Mouse (Mus musculus) hindbrain, embryonic 13.5 days (tissue): ENCODE results near the gene Pfkfb2. TPM values are rescaled to one million over a fixed set of nuclear protein-coding genes. Genes with fewer than 3 reads are reported as not detected.

Source experiments
- ATAC-seq: fragments of 200-750 bp; cut with Nextera tagmentation; 2 replicates; pipeline ENCODE4 v1.8.0; 2017; ENCODE audit warnings: moderate TSS enrichment; ENCODE audit not compliant: low FRiP score
- H3K27ac ChIP-seq: fragments of 300-500 bp; sonication (generic); 2 replicates; pipeline ENCODE4 v1.5.1; 2015; ENCODE audit warnings: inconsistent platforms, mild to moderate bottlenecking, moderate library complexity
- H3K27me3 ChIP-seq: fragments of 300-500 bp; sonication (generic); 2 replicates; pipeline ENCODE4 v1.6.1; 2015; ENCODE audit warnings: mild to moderate bottlenecking, inconsistent platforms
- H3K36me3 ChIP-seq: fragments of 300-500 bp; sonication (generic); 2 replicates; pipeline ENCODE4 v1.6.1; 2015; ENCODE audit warnings: mild to moderate bottlenecking, inconsistent platforms
- H3K4me1 ChIP-seq: fragments of 300-500 bp; sonication (generic); replicated peaks from 2 replicates; pipeline ENCODE4 v1.6.1; 2015; ENCODE audit warnings: inconsistent platforms
- H3K4me2 ChIP-seq: fragments of 300-500 bp; sonication (generic); 2 replicates; pipeline ENCODE4 v1.6.1; 2015; ENCODE audit warnings: inconsistent platforms, mild to moderate bottlenecking, moderate library complexity
- H3K4me3 ChIP-seq: fragments of 300-500 bp; sonication (generic); 2 replicates; pipeline ENCODE4 v1.5.1; 2015; ENCODE audit warnings: mild to moderate bottlenecking, inconsistent platforms
- H3K9ac ChIP-seq: fragments of 300-500 bp; sonication (generic); 2 replicates; pipeline ENCODE4 v1.6.1; 2015; ENCODE audit warnings: mild to moderate bottlenecking, inconsistent platforms
- H3K9me3 ChIP-seq: fragments of 300-500 bp; sonication (generic); 2 replicates; pipeline ENCODE4 v1.6.1; 2016; ENCODE audit warnings: inconsistent platforms
- WGBS: fragments of 180-500 bp; shearing (Covaris S2); methylation state at CpG from one replicate; pipeline ENCODE4 v1.1.7; 2015; 5-methylcytosine and 5-hydroxymethylcytosine counted together
- polyA plus RNA-seq: library from polyadenylated mRNA; unstranded; fragments of >200 nt; fragmentation: Nextera tagmentation; extraction: Ambion mirVana; gene quantifications from 2 replicates; pipeline ENCODE4 v1.2.1, GENCODE M21; 2015

Pfkfb2 gene
- polyA plus RNA-seq, 1 experiment from 2014 or later, result 19.5 TPM

DNA sequence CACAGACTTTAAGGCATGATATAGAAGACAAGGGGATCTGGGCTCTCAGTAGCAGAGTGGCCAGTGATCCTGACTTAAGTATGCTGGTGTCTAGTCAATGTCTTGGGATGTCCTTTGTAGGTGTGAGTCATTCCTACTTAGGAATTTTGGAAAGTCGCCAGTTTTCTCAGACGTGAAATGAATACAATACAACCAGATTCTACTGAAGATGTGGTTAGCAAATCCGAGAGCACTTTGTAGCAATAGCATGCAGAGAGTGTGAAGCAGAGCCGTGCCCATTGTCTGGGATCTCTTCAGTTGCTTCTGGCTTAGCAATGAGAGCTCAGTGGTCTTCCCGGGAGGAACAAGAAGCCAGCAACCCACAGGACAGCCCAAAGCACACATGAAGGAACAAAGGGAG is 5.4 kb upstream of the Pfkfb2 start:
- no peak for ATAC-seq
- H3K36me3 ChIP-seq, result no peaks in the 10 kb centered on the region
- WGBS, result 66% methylated on average over 5 of the region's 5 CpGs

DNA sequence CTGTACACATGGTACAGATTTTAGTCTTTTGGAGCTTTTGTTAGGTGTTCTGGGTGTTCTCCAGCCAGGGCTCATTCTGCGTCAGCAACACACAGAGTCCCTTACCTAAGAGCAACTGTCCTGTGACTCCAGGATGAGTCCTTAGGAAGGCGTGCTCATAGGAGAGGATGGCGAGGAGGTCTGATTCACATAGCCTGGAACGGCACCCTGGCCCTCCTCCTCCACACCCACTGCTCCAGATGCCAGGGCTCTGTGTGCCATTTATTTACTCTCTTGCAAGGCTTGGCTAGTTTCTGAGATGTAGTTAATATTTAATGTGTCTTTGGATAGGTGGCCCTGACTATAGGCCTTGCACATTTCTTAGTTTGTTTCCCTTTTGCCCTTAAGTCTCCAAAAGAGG is 4.6 kb upstream of the Pfkfb2 start:
- 95% methylated on average over 4 of the region's 4 CpGs for WGBS
- peaks cover 5% of the 10 kb centered on the region; the same call in 1 of the 2 replicates for H3K4me1 ChIP-seq

More for the DNA sequence above, 5.4 kb upstream of the Pfkfb2 start:
- Histone ChIP-seq H3K27ac (no peak overlapping the region), H3K9ac (no peak overlapping the region), H3K9me3 (no peaks in the 10 kb centered on the region), H3K4me1 (peaks cover 5% of the 10 kb centered on the region; the same call in 1 of the 2 replicates), H3K4me2 (no peak overlapping the region), H3K27me3 (no peaks in the 10 kb centered on the region), H3K4me3 (no peak overlapping the region)

DNA sequence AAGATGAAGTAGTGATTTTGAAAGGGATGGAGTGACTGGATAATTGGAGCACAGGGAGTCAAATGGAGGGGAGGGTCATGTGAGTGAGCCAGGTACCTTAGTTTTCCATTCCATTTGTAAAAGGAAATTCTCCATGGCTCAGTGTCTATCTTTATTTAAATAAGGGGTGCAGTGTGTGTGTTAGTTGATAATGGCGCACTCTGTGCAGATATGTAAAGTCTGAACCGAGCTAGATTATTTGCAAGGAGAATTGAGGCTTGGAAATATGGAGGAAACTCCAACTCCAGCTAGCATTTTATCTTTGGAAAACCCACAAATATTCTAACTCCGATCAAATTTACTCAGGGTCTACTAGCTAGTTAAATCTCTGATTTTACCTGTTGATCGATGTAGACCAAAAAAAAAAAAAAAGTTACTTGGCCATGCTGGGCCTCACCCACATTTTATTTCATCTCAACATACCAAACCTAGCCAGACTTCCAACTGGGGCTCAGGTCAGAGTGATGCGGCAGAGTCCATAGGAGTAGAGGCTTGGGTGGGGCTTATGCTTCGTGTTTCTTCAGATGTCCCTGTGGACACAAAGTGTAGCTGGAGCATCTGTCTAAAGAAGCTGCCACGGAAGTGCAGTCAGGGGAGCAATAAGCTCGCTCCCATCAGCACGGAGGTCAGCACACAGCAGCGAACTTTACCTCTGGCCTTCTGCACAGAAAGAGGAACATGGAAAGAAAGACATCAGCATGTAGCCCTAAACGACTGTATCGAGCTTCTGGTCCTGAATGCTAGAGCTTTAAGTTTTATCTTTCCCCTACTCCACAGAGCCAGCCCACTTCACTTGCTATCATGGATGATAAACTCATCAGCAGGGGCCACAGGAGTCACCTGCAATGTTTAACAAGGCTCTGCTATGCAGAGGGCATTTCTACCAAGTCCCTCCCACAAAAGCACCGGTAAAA is 3.9 kb upstream of the Pfkfb2 start:
- no peak overlapping the region for H3K4me2 ChIP-seq
- H3K27me3 ChIP-seq, result no peaks in the 10 kb centered on the region
- no peaks in the 10 kb centered on the region for H3K9me3 ChIP-seq
- ATAC-seq, result no peak
- no peak overlapping the region for H3K9ac ChIP-seq
- H3K27ac ChIP-seq, result no peak overlapping the region
- H3K36me3 ChIP-seq, result no peaks in the 10 kb centered on the region
- peaks cover 5% of the 10 kb centered on the region; the same call in 1 of the 2 replicates for H3K4me1 ChIP-seq
- H3K4me3 ChIP-seq, result no peak overlapping the region
- WGBS, result 92% methylated on average over 13 of the region's 13 CpGs

More for the DNA sequence above, 4.6 kb upstream of the Pfkfb2 start:
- no peak for ATAC-seq
- H3K9me3 ChIP-seq, result no peaks in the 10 kb centered on the region
- H3K27me3 ChIP-seq, result no peaks in the 10 kb centered on the region
- no peak overlapping the region for H3K4me3 ChIP-seq
- H3K9ac ChIP-seq, result no peak overlapping the region
- no peak overlapping the region for H3K4me2 ChIP-seq
- H3K27ac ChIP-seq, result no peak overlapping the region
- H3K36me3 ChIP-seq, result no peaks in the 10 kb centered on the region

DNA sequence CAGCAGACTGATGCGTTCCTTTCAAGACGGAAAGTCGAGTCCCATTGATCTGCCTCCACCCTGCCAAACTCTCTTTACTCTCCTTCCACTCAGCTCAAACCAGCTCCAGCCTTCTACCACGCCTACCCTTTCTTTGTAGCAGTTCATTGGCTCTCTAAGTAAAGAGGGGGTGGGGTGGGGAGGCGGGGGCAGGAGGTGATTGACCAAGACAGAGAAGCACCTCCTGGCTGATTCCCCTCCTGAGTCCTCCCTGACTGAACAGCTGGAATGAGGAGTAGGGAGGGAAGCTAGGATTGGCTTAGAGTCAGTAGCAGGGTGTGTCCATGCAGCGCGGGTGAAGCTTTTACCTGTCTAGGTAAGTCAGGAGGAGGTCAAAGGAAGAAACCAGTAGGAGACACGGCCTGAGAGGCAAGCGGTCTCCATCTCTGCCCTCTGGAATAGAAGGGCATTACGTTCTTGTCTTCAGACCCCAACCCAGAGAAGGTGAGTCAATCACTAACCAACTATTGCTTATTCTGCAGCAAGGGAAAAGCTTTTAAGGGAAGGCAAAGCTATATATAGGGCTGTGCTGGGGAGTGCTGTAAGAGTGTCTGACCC is 2.8 kb upstream of the Pfkfb2 start, which contains the start of gene AA986860:
AA986860 (plus strand) TSS at position 236 of the 597 bp plus-strand sequence.
- Histone ChIP-seq H3K9ac (no peak within 1 kb of the TSS), H3K27ac (no peak within 1 kb of the TSS), H3K9me3 (no peaks in the 10 kb centered on the region), H3K4me2 (peak within 1 kb of the TSS; percentile 26; the same call in 1 of the 2 replicates), H3K27me3 (no peaks in the 10 kb centered on the region), H3K36me3 (no peaks in the 10 kb centered on the region), H3K4me1 (peaks cover 5% of the 10 kb centered on the region; the same call in 1 of the 2 replicates), H3K4me3 (no peak within 1 kb of the TSS)
- WGBS, result 7% methylated on average over 10 of the region's 10 CpGs
- ATAC-seq, result no peak

DNA sequence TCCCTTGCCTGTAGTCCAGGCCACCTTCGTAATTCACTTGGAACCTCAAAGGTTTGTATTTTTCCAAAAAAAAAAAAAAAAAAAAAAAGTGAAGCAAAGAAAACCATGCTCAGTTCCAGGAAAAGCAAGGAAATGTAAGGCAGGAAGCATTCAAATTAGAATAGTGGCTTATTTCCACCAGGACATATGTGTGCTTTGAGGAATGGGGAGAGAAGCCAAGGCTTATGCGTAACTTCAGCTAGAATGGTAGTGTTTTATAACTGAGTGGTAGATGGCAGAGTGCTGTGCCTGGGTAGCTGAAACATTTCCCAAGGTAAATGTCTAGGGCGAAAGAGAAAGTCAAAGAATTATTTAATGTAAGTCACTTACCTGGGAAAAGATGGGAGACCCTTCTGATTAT is 345 bp downstream of the Pfkfb2 start:
- H3K4me2 ChIP-seq, result no peak overlapping the region
- H3K4me3 ChIP-seq, result no peak overlapping the region
- H3K27ac ChIP-seq, result no peak overlapping the region
- 92% methylated on average over 3 of the region's 3 CpGs for WGBS
- no peaks in the 10 kb centered on the region for H3K36me3 ChIP-seq
- no peak for ATAC-seq
- no peaks in the 10 kb centered on the region for H3K9me3 ChIP-seq
- H3K9ac ChIP-seq, result no peak overlapping the region
- H3K4me1 ChIP-seq, result peaks cover 10% of the 10 kb centered on the region
- no peaks in the 10 kb centered on the region for H3K27me3 ChIP-seq

DNA sequence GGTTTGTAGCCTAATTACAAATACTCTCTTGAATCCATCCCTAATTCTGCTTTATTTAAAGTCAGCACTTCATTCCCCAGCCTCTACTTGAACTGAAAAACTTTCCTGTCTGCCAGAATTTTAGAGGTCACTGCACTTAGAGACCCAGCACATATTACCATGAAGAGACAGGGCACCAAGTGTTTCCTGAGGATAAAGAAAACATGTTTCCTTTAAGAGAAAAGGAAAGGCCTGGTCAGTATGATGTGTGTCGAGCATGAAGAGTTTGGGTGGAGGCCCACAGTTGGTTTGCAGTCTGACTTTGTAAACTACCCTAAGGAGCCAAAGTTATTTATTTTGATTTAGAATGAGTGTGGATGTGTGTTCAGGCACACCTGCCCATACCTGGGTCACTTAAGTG is 983 bp downstream of the Pfkfb2 start:
- Histone ChIP-seq H3K4me2 (no peak overlapping the region), H3K9ac (no peak overlapping the region), H3K4me3 (no peak overlapping the region), H3K4me1 (peaks cover 10% of the 10 kb centered on the region), H3K9me3 (no peaks in the 10 kb centered on the region), H3K27me3 (no peaks in the 10 kb centered on the region), H3K27ac (no peak overlapping the region), H3K36me3 (no peaks in the 10 kb centered on the region)
- ATAC-seq, result no peak
- 82% methylated on average over 1 of the region's 1 CpGs for WGBS

DNA sequence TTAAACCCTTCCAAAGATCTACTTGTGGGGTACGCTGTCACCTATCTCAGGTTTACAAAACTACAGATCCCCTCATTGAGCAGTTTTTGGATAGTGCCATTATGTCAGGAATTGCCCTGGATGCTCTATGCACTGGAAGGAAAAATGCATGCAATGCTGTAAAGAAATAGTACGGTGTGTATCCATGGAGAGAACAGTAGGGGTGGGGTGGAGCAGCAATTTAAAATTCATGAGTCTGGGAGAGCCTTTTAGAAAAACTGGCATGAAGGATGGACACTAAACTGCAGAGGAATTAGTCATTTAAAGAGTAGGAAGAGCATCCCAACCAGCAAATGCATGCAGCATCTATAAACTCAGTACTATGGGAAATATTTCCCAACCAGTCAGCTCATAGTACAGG is 2.7 kb downstream of the Pfkfb2 start:
- H3K9ac ChIP-seq, result no peak overlapping the region
- H3K4me1 ChIP-seq, result peaks cover 6% of the 10 kb centered on the region; the same call in 1 of the 2 replicates
- H3K4me2 ChIP-seq, result no peak overlapping the region
- ATAC-seq, result no peak
- H3K4me3 ChIP-seq, result no peak overlapping the region
- no peaks in the 10 kb centered on the region for H3K9me3 ChIP-seq
- no peaks in the 10 kb centered on the region for H3K27me3 ChIP-seq
- no peak overlapping the region for H3K27ac ChIP-seq
- WGBS, result 61% methylated on average over 2 of the region's 2 CpGs
- H3K36me3 ChIP-seq, result no peaks in the 10 kb centered on the region

DNA sequence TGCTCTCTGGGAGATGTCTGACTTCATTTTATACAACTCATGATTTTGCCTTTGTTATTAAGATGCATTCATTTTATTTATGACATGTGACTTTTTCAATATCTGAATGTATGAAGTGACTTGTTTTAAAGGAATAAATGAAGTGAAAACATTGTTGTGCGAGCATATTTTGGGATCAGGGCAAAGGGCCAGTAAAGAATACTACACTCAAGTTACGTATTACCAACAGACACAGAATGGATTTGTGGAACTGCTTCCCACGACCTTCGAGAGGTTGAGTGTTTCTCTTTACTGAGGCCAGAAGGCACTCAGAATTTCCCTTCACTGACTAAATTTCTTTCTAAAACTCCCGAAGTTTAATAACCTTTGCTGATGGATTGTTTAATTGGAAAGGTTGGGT is 4.8 kb downstream of the Pfkfb2 start:
- H3K27me3 ChIP-seq, result no peaks in the 10 kb centered on the region
- no peak overlapping the region for H3K4me2 ChIP-seq
- no peak for ATAC-seq
- no peaks in the 10 kb centered on the region for H3K9me3 ChIP-seq
- H3K36me3 ChIP-seq, result peaks cover 7% of the 10 kb centered on the region; the same call in 1 of the 2 replicates
- H3K27ac ChIP-seq, result no peak overlapping the region
- no peak overlapping the region for H3K4me3 ChIP-seq
- H3K9ac ChIP-seq, result no peak overlapping the region
- 94% methylated on average over 5 of the region's 5 CpGs for WGBS
- H3K4me1 ChIP-seq, result peaks cover 14% of the 10 kb centered on the region

DNA sequence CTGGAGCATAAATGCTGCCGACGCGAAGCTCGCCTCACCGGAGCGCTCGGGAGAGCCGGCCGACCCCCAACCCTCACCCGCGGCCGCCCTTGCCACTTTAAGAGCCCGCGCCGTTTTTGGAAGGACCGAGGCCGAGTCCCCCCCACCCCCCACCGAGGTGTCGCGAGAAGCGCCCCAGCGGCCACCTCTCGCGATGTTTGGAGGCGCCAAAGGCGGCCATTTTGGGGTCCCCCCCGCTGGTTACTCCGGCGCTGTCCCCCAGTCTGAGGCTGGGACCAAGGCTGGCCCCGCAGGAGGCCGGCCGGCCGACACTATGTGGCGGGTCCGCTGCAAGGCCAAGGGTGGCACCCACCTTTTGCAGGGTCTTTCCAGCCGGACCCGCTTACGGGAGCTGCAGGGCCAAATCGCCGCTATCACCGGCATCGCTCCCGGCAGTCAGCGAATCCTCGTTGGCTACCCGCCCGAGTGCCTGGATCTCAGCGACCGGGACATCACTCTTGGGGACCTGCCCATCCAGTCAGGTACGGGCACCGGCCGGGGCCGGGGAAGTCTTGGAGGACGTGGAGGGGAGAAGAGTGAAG is 11.7 kb downstream of the Pfkfb2 start, which contains the start of gene Yod1:
Yod1 (plus strand) TSS at position 37 of the 581 bp plus-strand sequence.
- Histone ChIP-seq H3K9me3 (no peaks in the 10 kb centered on the region), H3K27ac (peak within 1 kb of the TSS; percentile 91), H3K27me3 (no peaks in the 10 kb centered on the region), H3K36me3 (peaks cover 13% of the 10 kb centered on the region), H3K4me3 (peak within 1 kb of the TSS; percentile 87), H3K4me2 (peak within 1 kb of the TSS; percentile 98), H3K9ac (peak within 1 kb of the TSS; percentile 97), H3K4me1 (peaks cover 29% of the 10 kb centered on the region)
- WGBS, result under 1% methylated on average over 53 of the region's 54 CpGs
- ATAC-seq, result peak; percentile 70

DNA sequence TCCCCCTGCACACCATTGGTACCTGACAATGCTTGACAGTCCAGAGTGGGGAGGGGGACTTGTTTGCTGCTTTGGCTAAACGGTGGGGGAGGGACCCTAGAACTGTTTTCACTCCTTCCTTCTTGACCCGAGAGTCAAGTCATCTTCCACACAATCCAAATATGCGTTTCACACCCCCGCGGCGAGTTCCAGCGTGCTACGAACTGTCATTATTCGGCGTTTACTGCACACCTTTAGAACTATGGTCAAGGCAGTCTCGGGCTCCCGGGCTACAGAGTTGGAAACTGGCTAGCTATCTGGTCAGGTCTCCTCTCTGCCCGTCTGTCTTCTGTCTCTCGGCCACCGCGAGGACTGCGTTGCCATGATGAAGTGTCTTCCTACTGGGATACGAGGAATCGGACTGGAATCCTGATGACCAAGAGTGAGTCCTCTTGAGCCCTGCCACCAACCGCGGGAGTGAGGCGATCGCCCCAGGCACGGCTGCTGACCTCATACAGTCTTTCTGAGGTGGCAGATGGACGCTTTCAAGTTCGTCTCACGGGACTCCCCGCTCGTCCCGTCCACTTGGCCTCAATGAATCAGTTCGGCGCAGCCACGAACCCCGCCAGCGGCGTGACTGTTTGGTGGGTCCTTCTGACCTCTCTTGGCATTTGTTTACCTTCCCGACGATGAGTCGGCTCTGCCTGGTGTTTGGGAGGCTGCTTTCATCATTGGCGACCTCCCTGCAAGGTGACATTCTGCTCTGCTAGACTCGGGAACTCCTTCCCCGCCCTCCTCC is 12.4 kb downstream of the Pfkfb2 start:
- H3K4me3 ChIP-seq, result peak overlapping the region; percentile 87
- H3K4me1 ChIP-seq, result peaks cover 29% of the 10 kb centered on the region
- H3K4me2 ChIP-seq, result peak overlapping the region; percentile 98
- no peaks in the 10 kb centered on the region for H3K27me3 ChIP-seq
- peak overlapping the region; percentile 91 for H3K27ac ChIP-seq
- under 1% methylated on average over 42 of the region's 42 CpGs for WGBS
- peak overlapping the region; percentile 97 for H3K9ac ChIP-seq
- H3K36me3 ChIP-seq, result peaks cover 19% of the 10 kb centered on the region
- peak; percentile 9 for ATAC-seq
- no peaks in the 10 kb centered on the region for H3K9me3 ChIP-seq

DNA sequence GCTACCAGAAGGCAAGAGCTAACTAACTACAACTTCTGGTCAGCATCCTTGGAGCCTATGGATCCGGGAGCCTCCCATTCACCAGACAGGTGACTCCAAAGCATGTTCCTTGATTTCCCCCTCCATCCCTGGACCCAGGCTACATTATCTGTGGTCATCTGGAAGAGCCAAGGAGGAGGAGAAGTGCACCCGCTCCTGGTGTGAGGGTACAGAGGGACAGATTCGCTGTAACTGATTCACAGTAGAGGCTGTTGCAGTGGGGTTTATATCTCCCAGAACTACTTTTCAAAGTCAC is 12.9 kb downstream of the Pfkfb2 start:
- WGBS, result 5% methylated on average over 3 of the region's 3 CpGs
- Histone ChIP-seq H3K9me3 (no peaks in the 10 kb centered on the region), H3K4me2 (peak overlapping the region; percentile 98), H3K27ac (peak overlapping the region; percentile 91), H3K9ac (peak overlapping the region; percentile 97), H3K27me3 (no peaks in the 10 kb centered on the region), H3K4me1 (peaks cover 29% of the 10 kb centered on the region), H3K36me3 (peaks cover 19% of the 10 kb centered on the region), H3K4me3 (peak overlapping the region; percentile 87)
- peak; percentile 17; the same call in 1 of the 2 replicates for ATAC-seq
